Mouse (Mus musculus) ES-E14 (cell line): ENCODE data around the gene Rbbp8nl. TPM values are rescaled to one million over a fixed set of nuclear protein-coding genes. Genes with fewer than 3 reads are reported as not detected.

Experiments
- DNase-seq: peaks from one replicate; pipeline ENCODE4 v3.0.0-alpha.2; 2013; ENCODE audit warnings: low read depth, low spot score
- H3K27ac ChIP-seq: 2 replicates; pipeline ENCODE4 v1.5.1; 2012; ENCODE audit warnings: low read depth, mild to moderate bottlenecking, low read length, moderate library complexity, mixed read lengths; ENCODE audit not compliant: poor library complexity, insufficient read depth, severe bottlenecking
- H3K36me3 ChIP-seq: 2 replicates; pipeline ENCODE4 v1.6.1; 2012; ENCODE audit warnings: mild to moderate bottlenecking, low read length, moderate library complexity, mixed read lengths; ENCODE audit not compliant: control insufficient read depth, poor library complexity, insufficient read depth, severe bottlenecking
- H3K4me1 ChIP-seq, 2 experiments: fragments of 150-350 bp in 1 of 2; sonication (generic) in 1 of 2; 2 replicates each; pipeline ENCODE4 v1.6.1; 2012; ENCODE audit warnings: low read length in 2 of 2, mild to moderate bottlenecking in 1 of 2, mixed read lengths in 1 of 2; ENCODE audit not compliant: control insufficient read depth in 2 of 2, insufficient read depth in 2 of 2, poor library complexity in 1 of 2
- H3K4me3 ChIP-seq, 2 experiments: fragments of 150-350 bp in 1 of 2; sonication (generic) in 1 of 2; 2 replicates each; pipeline ENCODE4 v1.5.1; 2012; ENCODE audit warnings: low read length in 2 of 2, low read depth in 1 of 2, mild to moderate bottlenecking in 1 of 2, mixed read lengths in 1 of 2; ENCODE audit not compliant: insufficient read depth in 1 of 2, poor library complexity in 1 of 2, severe bottlenecking in 1 of 2
- H3K9ac ChIP-seq: 2 replicates; pipeline ENCODE4 v1.6.1; 2012; ENCODE audit warnings: low read depth, mild to moderate bottlenecking, low read length, mixed read lengths; ENCODE audit not compliant: poor library complexity, insufficient read depth, severe bottlenecking
- H3K9me3 ChIP-seq: fragments of 150-350 bp; sonication (generic); 2 replicates; pipeline ENCODE4 v1.6.1; 2012; ENCODE audit warnings: low read depth, mild to moderate bottlenecking, low read length; ENCODE audit not compliant: control insufficient read depth, insufficient read depth
- CHD2 ChIP-seq: IDR thresholded peaks from 2 replicates; pipeline ENCODE4 v1.6.1; 2014; ENCODE audit warnings: mild to moderate bottlenecking, low read depth, low read length, inconsistent platforms
- HCFC1 ChIP-seq: IDR thresholded peaks from 2 replicates; pipeline ENCODE4 v1.6.1; 2012; ENCODE audit warnings: low read length, inconsistent platforms, borderline replicate concordance; ENCODE audit not compliant: insufficient read depth
- MAFK ChIP-seq: IDR thresholded peaks from 2 replicates; pipeline ENCODE4 v1.6.1; 2014; ENCODE audit warnings: mild to moderate bottlenecking, low read depth, low read length, inconsistent platforms; ENCODE audit not compliant: insufficient read depth
- ZC3H11A ChIP-seq: IDR thresholded peaks from 2 replicates; pipeline ENCODE4 v1.6.1; 2012; ENCODE audit warnings: low read depth, mild to moderate bottlenecking, inconsistent platforms, low read length, borderline replicate concordance
- ZNF384 ChIP-seq: IDR thresholded peaks from 2 replicates; pipeline ENCODE4 v1.6.1; 2012; ENCODE audit warnings: low read depth, low read length, inconsistent platforms
- in situ Hi-C, 2 experiments: fragments of 600-800 bp; cut with MboI; formaldehyde crosslinking; loops; one replicate each; pipeline ENCODE4 v1.15.1; 2025; ENCODE audit warnings: low sequenced_read_pairs in 2 of 2, inconsistent platforms in 1 of 2; ENCODE audit not compliant: unreplicated experiment in 2 of 2
- total RNA-seq: library from RNA; depleted of rRNA; stranded (reverse); fragments of 300-350 nt; gene quantifications from 2 replicates; pipeline ENCODE4 v1.2.3, GENCODE M21; 2012

The Rbbp8nl gene
- total RNA-seq, 1 experiment, result 0.54 TPM

GRCm38 (mm10) chr2:180304554-180304953 lies 14.9 kb upstream of the Rbbp8nl start:
- Histone ChIP-seq H3K9ac (no peak overlapping the region), H3K4me3 (no peak overlapping the region), H3K9me3 (no peaks in the 10 kb centered on the region), H3K4me1 (peaks cover 0 to 6% of the 10 kb centered on the region in 2 experiments; a peak in 1 of 4 replicates), H3K36me3 (no peaks in the 10 kb centered on the region), H3K27ac (no peak overlapping the region)
- no peak for TF ChIP-seq ZC3H11A
- no peak for DNase-seq
- in situ Hi-C loops, result no loop called here

- no peaks in the 10 kb centered on the region for H3K36me3 ChIP-seq
- no peak for DNase-seq
- H3K27ac ChIP-seq, result no peak overlapping the region
- TF ChIP-seq CHD2 (no peak), ZC3H11A (no peak), ZNF384 (no peak), MAFK (no peak), HCFC1 (no peak)
- peaks cover 0 to 6% of the 10 kb centered on the region in 2 experiments; a peak in 1 of 4 replicates for H3K4me1 ChIP-seq
- in situ Hi-C loops, result no loop called here
- H3K4me3 ChIP-seq, result no peak overlapping the region
- no peak overlapping the region for H3K9ac ChIP-seq
- no peaks in the 10 kb centered on the region for H3K9me3 ChIP-seq
Observed at GRCm38 (mm10) chr2:180303468-180303867, 13.8 kb upstream of the Rbbp8nl start.

GRCm38 (mm10) chr2:180302201-180302600 lies 12.5 kb upstream of the Rbbp8nl start:
- no peak for DNase-seq
- Histone ChIP-seq H3K4me3 (no peak overlapping the region), H3K36me3 (no peaks in the 10 kb centered on the region), H3K9me3 (no peaks in the 10 kb centered on the region), H3K27ac (no peak overlapping the region), H3K4me1 (peaks cover 0 to 6% of the 10 kb centered on the region in 2 experiments; a peak in 1 of 4 replicates), H3K9ac (no peak overlapping the region)
- in situ Hi-C loops, result no loop called here
- no peak for TF ChIP-seq ZNF384
- no peak for TF ChIP-seq HCFC1
- no peak for TF ChIP-seq ZC3H11A
- TF ChIP-seq CHD2, result no peak
- no peak for TF ChIP-seq MAFK

- Histone ChIP-seq H3K9ac (no peak overlapping the region), H3K4me1 (peaks cover 0 to 6% of the 10 kb centered on the region in 2 experiments; a peak in 1 of 4 replicates), H3K4me3 (no peak overlapping the region), H3K9me3 (no peaks in the 10 kb centered on the region), H3K27ac (no peak overlapping the region), H3K36me3 (no peaks in the 10 kb centered on the region)
- in situ Hi-C loops, result no loop called here
- DNase-seq, result no peak
- TF ChIP-seq ZNF384 (no peak), ZC3H11A (no peak), CHD2 (no peak), MAFK (no peak), HCFC1 (no peak)
Observed at GRCm38 (mm10) chr2:180300771-180301170, 11.1 kb upstream of the Rbbp8nl start.

GRCm38 (mm10) chr2:180300252-180300651 lies 10.6 kb upstream of the Rbbp8nl start:
- in situ Hi-C loops, result no loop called here
- TF ChIP-seq MAFK, result peak; percentile 59
- no peak for TF ChIP-seq ZNF384
- Histone ChIP-seq H3K9ac (no peak overlapping the region), H3K4me1 (peaks cover 0 to 6% of the 10 kb centered on the region in 2 experiments; a peak in 1 of 4 replicates), H3K27ac (no peak overlapping the region), H3K4me3 (no peak overlapping the region), H3K9me3 (no peaks in the 10 kb centered on the region), H3K36me3 (no peaks in the 10 kb centered on the region)
- no peak for DNase-seq
